Mouse (Mus musculus) small intestine, adult 2 months (tissue): ENCODE measurements around the gene Ctsg. TPM values are rescaled to one million over a fixed set of nuclear protein-coding genes. Genes with fewer than 3 reads are reported as not detected.

Experiments used
- H3K27ac ChIP-seq: fragments of 200-500 bp; 2 replicates; pipeline ENCODE4 v1.5.1; 2012; ENCODE audit warnings: low read depth, low read length, control low read depth, inconsistent platforms; ENCODE audit not compliant: insufficient read depth
- H3K27me3 ChIP-seq: fragments of 200-500 bp; 2 replicates; pipeline ENCODE4 v1.6.1; 2012; ENCODE audit warnings: mild to moderate bottlenecking, moderate library complexity, low read length, inconsistent platforms; ENCODE audit not compliant: control insufficient read depth, insufficient read depth
- H3K36me3 ChIP-seq: fragments of 200-500 bp; 2 replicates; pipeline ENCODE4 v1.6.1; 2012; ENCODE audit warnings: mild to moderate bottlenecking, low read length, control low read depth, inconsistent platforms; ENCODE audit not compliant: control insufficient read depth, insufficient read depth
- H3K4me1 ChIP-seq: fragments of 200-500 bp; 2 replicates; pipeline ENCODE4 v1.6.1; 2012; ENCODE audit warnings: low read length, inconsistent platforms, mixed read lengths; ENCODE audit not compliant: control insufficient read depth, insufficient read depth, insufficient read length
- H3K4me3 ChIP-seq: fragments of 200-500 bp; 2 replicates; pipeline ENCODE4 v1.5.1; 2012; ENCODE audit warnings: low read depth, mild to moderate bottlenecking, control low read depth, inconsistent platforms, low read length, moderate library complexity
- CTCF ChIP-seq: fragments of 200-500 bp; IDR thresholded peaks from 2 replicates; pipeline ENCODE4 v1.5.1; 2012; ENCODE audit warnings: low read depth, mild to moderate bottlenecking, control low read depth, inconsistent platforms, low read length, moderate library complexity, mixed read lengths; ENCODE audit not compliant: insufficient replicate concordance, insufficient read length; ENCODE audit errors: extremely low read depth
- POLR2A ChIP-seq: fragments of 200-500 bp; IDR thresholded peaks from 2 replicates; pipeline ENCODE4 v1.6.1; 2012; ENCODE audit warnings: low read depth, mild to moderate bottlenecking, control low read depth, inconsistent platforms, low read length, moderate library complexity
- WGBS: fragments of 180-500 bp; shearing (Covaris S2); methylation state at CpG from one replicate; pipeline ENCODE4 v1.1.7; 2018; 5-methylcytosine and 5-hydroxymethylcytosine counted together
- polyA plus RNA-seq: library from polyadenylated mRNA; depleted of rRNA; stranded (reverse); fragments of >200 nt; gene quantifications from 2 replicates; pipeline ENCODE4 v1.2.3, GENCODE M21; 2012; rRNA removed

Gene Ctsg
- polyA plus RNA-seq, 1 experiment = not detected

- Histone ChIP-seq H3K36me3 (no peaks in the 10 kb centered on the region), H3K27me3 (no peaks in the 10 kb centered on the region), H3K4me3 (no peak overlapping the region), H3K4me1 (no peaks in the 10 kb centered on the region), H3K27ac (no peak overlapping the region)
- TF ChIP-seq CTCF (no peak), POLR2A (no peak)
- WGBS = 43% methylated on average over 4 of the region's 4 CpGs
Measured at GRCm38 (mm10) chr14:56057722-56058121, 44.7 kb downstream of the Ctsg start.

GRCm38 (mm10) chr14:56055408-56055807 lies 47.0 kb downstream of the Ctsg start:
- Histone ChIP-seq H3K4me3 (no peak overlapping the region), H3K27me3 (no peaks in the 10 kb centered on the region), H3K27ac (no peak overlapping the region), H3K36me3 (no peaks in the 10 kb centered on the region), H3K4me1 (no peaks in the 10 kb centered on the region)
- TF ChIP-seq POLR2A (no peak), CTCF (no peak)
- WGBS = 62% methylated on average over 3 of the region's 3 CpGs

Other genes starting within 250 kb of the Ctsg start
- 1.4 and 1.8 TPM in 2 replicates for gene Nynrin, start 248.6 kb downstream of the Ctsg start, polyA plus RNA-seq
- gene Cbln3, start 218.2 kb downstream of the Ctsg start, polyA plus RNA-seq = 0.56 and 0.61 TPM in 2 replicates
- 12.6 and 32.7 TPM in 2 replicates for gene Khnyn, start 217.6 kb downstream of the Ctsg start, polyA plus RNA-seq
- gene Sdr39u1, start 202.3 kb downstream of the Ctsg start, polyA plus RNA-seq = 17.8 and 34.0 TPM in 2 replicates
- 0.60 TPM in 1 of 2 replicates, not detected in the other for gene Cma1, start 157.9 kb downstream of the Ctsg start, polyA plus RNA-seq
- gene Cma2, start 151.6 kb downstream of the Ctsg start, polyA plus RNA-seq = 0.86 TPM in 1 of 2 replicates, not detected in the other
- gene Mcpt1, start 84.6 kb downstream of the Ctsg start, polyA plus RNA-seq = 3.0 and 11.6 TPM in 2 replicates
- gene Mcpt9, start 72.1 kb downstream of the Ctsg start, polyA plus RNA-seq = not detected in 2 replicates
- 0.93 and 1.7 TPM in 2 replicates for gene Mcpt2, start 60.5 kb downstream of the Ctsg start, polyA plus RNA-seq
- 0.14 and 0.34 TPM in 2 replicates for gene Mcpt4, start 40.3 kb downstream of the Ctsg start, polyA plus RNA-seq
- not detected in 2 replicates for gene Mcpt8, start 17.3 kb downstream of the Ctsg start, polyA plus RNA-seq
- gene Gzme, start 18.1 kb upstream of the Ctsg start, polyA plus RNA-seq = not detected in 2 replicates
- gene Gzmd, start 30.0 kb upstream of the Ctsg start, polyA plus RNA-seq = not detected in 2 replicates
- not detected in 2 replicates for gene Gzmg, start 57.0 kb upstream of the Ctsg start, polyA plus RNA-seq
- gene Gzmn, start 72.0 kb upstream of the Ctsg start, polyA plus RNA-seq = not detected in 2 replicates
- gene Gzmf, start 108.8 kb upstream of the Ctsg start, polyA plus RNA-seq = not detected in 2 replicates
- gene Gzmc, start 132.1 kb upstream of the Ctsg start, polyA plus RNA-seq = not detected in 2 replicates
- gene Gzmb, start 159.7 kb upstream of the Ctsg start, polyA plus RNA-seq = 11.1 and 12.3 TPM in 2 replicates